Mouse (Mus musculus) thymus, postnatal 4 days (tissue): ENCODE data around the gene Smlr1.

Experiments
- DNase-seq: peaks from one replicate; pipeline ENCODE4 v3.0.0; 2021

Smlr1 gene

GRCm38 (mm10) chr10:25488456-25488855 is 47.6 kb downstream of the Smlr1 start:
- peak; percentile 87 for DNase-seq

GRCm38 (mm10) chr10:25482791-25483190 is 53.3 kb downstream of the Smlr1 start:
- DNase-seq = no peak

- DNase-seq = no peak
These were observed 56.4 kb downstream of the Smlr1 start for GRCm38 (mm10) chr10:25479716-25480115.
